Mouse (Mus musculus) liver, postnatal 0 days (tissue): ENCODE measurements around the gene Clec2g.

ENCODE experiments used
- CTCF ChIP-seq: sonication (generic); IDR thresholded peaks from 2 replicates; pipeline ENCODE4 v1.5.1; 2016; ENCODE audit warnings: antibody characterized with exemption, low read depth
- EP300 ChIP-seq: IDR thresholded peaks from 2 replicates; pipeline ENCODE4 v1.6.1; 2016; ENCODE audit warnings: antibody characterized with exemption, low read depth, mild to moderate bottlenecking

DNA sequence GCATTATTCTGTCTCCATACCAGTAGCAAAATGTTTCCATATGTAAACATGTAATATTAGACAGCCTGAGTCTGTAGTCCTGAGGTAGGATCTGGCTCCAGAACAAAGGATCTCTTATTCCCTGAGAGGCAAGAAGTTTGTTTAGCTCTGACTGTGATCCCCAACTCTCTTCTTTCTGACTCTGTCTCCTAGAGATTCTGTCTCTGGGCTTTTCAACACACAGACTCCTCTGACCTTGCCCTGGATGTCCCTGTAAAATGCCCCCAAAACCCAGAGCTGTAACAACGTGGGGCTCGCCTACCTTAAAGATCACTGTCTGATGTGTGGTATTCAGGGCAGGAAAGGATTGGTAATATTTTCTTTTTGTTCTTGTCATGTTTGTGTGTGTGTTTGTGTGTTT, 58.2 kb downstream of the Clec2g start:
- TF ChIP-seq EP300: no peak
- no peak for TF ChIP-seq CTCF
